Mouse (Mus musculus) liver, postnatal 0 days (tissue): ENCODE data around the gene Kctd12. TPM values are rescaled to one million over a fixed set of nuclear protein-coding genes. Genes with fewer than 3 reads are reported as not detected.

ENCODE experiments used
- ATAC-seq: fragments of 200-750 bp; cut with Nextera tagmentation; 2 replicates; pipeline ENCODE4 v1.8.0; 2017; ENCODE audit warnings: mild to moderate bottlenecking, moderate library complexity
- DNase-seq: peaks from one replicate; pipeline ENCODE4 v3.0.0-alpha.2; 2016
- H3K27ac ChIP-seq: fragments of 300-500 bp; sonication (generic); 2 replicates; pipeline ENCODE4 v1.5.1; 2014; ENCODE audit warnings: antibody characterized with exemption, moderate library complexity, mild to moderate bottlenecking, low read depth
- H3K27me3 ChIP-seq: fragments of 300-500 bp; sonication (generic); 2 replicates; pipeline ENCODE4 v1.6.1; 2014; ENCODE audit warnings: low read length, control low read depth, mixed read lengths; ENCODE audit not compliant: insufficient read depth
- H3K36me3 ChIP-seq: fragments of 300-500 bp; sonication (generic); replicated peaks from 2 replicates; pipeline ENCODE4 v1.6.1; 2014; ENCODE audit warnings: mild to moderate bottlenecking, control low read depth, low read length, moderate library complexity, mixed read lengths; ENCODE audit not compliant: insufficient read depth
- H3K4me1 ChIP-seq: fragments of 300-500 bp; sonication (generic); 2 replicates; pipeline ENCODE4 v1.6.1; 2014; ENCODE audit warnings: antibody characterized with exemption, mild to moderate bottlenecking, control low read depth; ENCODE audit not compliant: insufficient read depth
- H3K4me2 ChIP-seq: fragments of 300-500 bp; sonication (generic); 2 replicates; pipeline ENCODE4 v1.6.1; 2014; ENCODE audit warnings: low read depth, mild to moderate bottlenecking, low read length, moderate library complexity, mixed read lengths
- H3K4me3 ChIP-seq: fragments of 300-500 bp; sonication (generic); 2 replicates; pipeline ENCODE4 v1.5.1; 2014; ENCODE audit warnings: low read depth, low read length
- H3K9ac ChIP-seq: fragments of 300-500 bp; sonication (generic); replicated peaks from 2 replicates; pipeline ENCODE4 v1.6.1; 2014; ENCODE audit warnings: mild to moderate bottlenecking, moderate library complexity
- H3K9me3 ChIP-seq: fragments of 300-500 bp; sonication (generic); 2 replicates; pipeline ENCODE4 v1.6.1; 2016; ENCODE audit warnings: mild to moderate bottlenecking, control low read depth, low read length, mixed read lengths
- CTCF ChIP-seq: sonication (generic); IDR thresholded peaks from 2 replicates; pipeline ENCODE4 v1.5.1; 2016; ENCODE audit warnings: antibody characterized with exemption, low read depth
- EP300 ChIP-seq: IDR thresholded peaks from 2 replicates; pipeline ENCODE4 v1.6.1; 2016; ENCODE audit warnings: antibody characterized with exemption, low read depth, mild to moderate bottlenecking
- WGBS: fragments of 180-500 bp; shearing (Covaris S2); extraction: QIAGEN DNeasy Blood & Tissue Kit; methylation state at CpG from one replicate; pipeline ENCODE4 v1.1.7; 2014; ENCODE audit not compliant: insufficient replicate concordance; 5-methylcytosine and 5-hydroxymethylcytosine counted together
- polyA plus RNA-seq: library from polyadenylated mRNA; unstranded; fragments of >200 nt; fragmentation: Nextera tagmentation; extraction: Ambion mirVana; gene quantifications from 2 replicates; pipeline ENCODE4 v1.2.1, GENCODE M21; 2015

The Kctd12 gene
- polyA plus RNA-seq, 1 experiment from 2014 or later: 3.4 TPM

- H3K27ac ChIP-seq: no peak overlapping the region
- H3K27me3 ChIP-seq: no peaks in the 10 kb centered on the region
- TF ChIP-seq EP300 (no peak), CTCF (no peak)
- no peak overlapping the region for H3K4me3 ChIP-seq
- DNase-seq (peak; percentile 48), ATAC-seq (peak; percentile 70)
- WGBS: 53% methylated on average over 4 of the region's 4 CpGs
- H3K4me1 ChIP-seq: 0 out of 2 replicates have a peak, but pooled peaks cover 3% of the 10 kb centered on the region
- H3K9me3 ChIP-seq: no peaks in the 10 kb centered on the region
- H3K4me2 ChIP-seq: no peak overlapping the region
- H3K9ac ChIP-seq: no peak overlapping the region
- no peaks in the 10 kb centered on the region for H3K36me3 ChIP-seq
These were observed 25.3 kb upstream of the Kctd12 start for GRCm38 (mm10) chr14:103007737-103008136.

- ATAC-seq: no peak
- Histone ChIP-seq H3K9ac (no peak overlapping the region), H3K27ac (no peak overlapping the region), H3K4me1 (no peaks in the 10 kb centered on the region), H3K4me2 (no peak overlapping the region), H3K36me3 (no peaks in the 10 kb centered on the region), H3K27me3 (no peaks in the 10 kb centered on the region), H3K4me3 (no peak overlapping the region), H3K9me3 (no peaks in the 10 kb centered on the region)
- DNase-seq: peak; percentile 75
- TF ChIP-seq CTCF: peak; percentile 92
- no peak for TF ChIP-seq EP300
- whole genome bisulfite sequencing: 16% methylated on average over 6 of the region's 6 CpGs
These were observed 12.5 kb upstream of the Kctd12 start for GRCm38 (mm10) chr14:102994662-102995561.

- H3K4me1 ChIP-seq: no peaks in the 10 kb centered on the region
- no peaks in the 10 kb centered on the region for H3K27me3 ChIP-seq
- WGBS: 55% methylated on average over 3 of the region's 3 CpGs
- no peaks in the 10 kb centered on the region for H3K36me3 ChIP-seq
- no peaks in the 10 kb centered on the region for H3K9me3 ChIP-seq
- H3K4me3 ChIP-seq: no peak overlapping the region
- DNase-seq: no peak
- no peak for ATAC-seq
- TF ChIP-seq EP300: no peak
- no peak for TF ChIP-seq CTCF
- no peak overlapping the region for H3K27ac ChIP-seq
- H3K4me2 ChIP-seq: no peak overlapping the region
- H3K9ac ChIP-seq: no peak overlapping the region
These were observed 8.3 kb upstream of the Kctd12 start for GRCm38 (mm10) chr14:102990765-102991164.

GRCm38 (mm10) chr14:102989866-102990265 lies 7.4 kb upstream of the Kctd12 start:
- no peak for DNase-seq
- 76% methylated on average over 5 of the region's 5 CpGs for whole genome bisulfite sequencing
- Histone ChIP-seq H3K27me3 (no peaks in the 10 kb centered on the region), H3K4me1 (no peaks in the 10 kb centered on the region), H3K4me2 (no peak overlapping the region), H3K9ac (no peak overlapping the region), H3K9me3 (no peaks in the 10 kb centered on the region), H3K36me3 (no peaks in the 10 kb centered on the region), H3K27ac (no peak overlapping the region), H3K4me3 (no peak overlapping the region)
- no peak for ATAC-seq
- TF ChIP-seq EP300 (no peak), CTCF (no peak)

- no peak for DNase-seq
- H3K9ac ChIP-seq: no peak overlapping the region
- no peak overlapping the region for H3K4me3 ChIP-seq
- ATAC-seq: no peak
- TF ChIP-seq EP300 (no peak), CTCF (no peak)
- H3K27me3 ChIP-seq: no peaks in the 10 kb centered on the region
- no peak overlapping the region for H3K27ac ChIP-seq
- H3K4me1 ChIP-seq: no peaks in the 10 kb centered on the region
- H3K4me2 ChIP-seq: no peak overlapping the region
- H3K36me3 ChIP-seq: no peaks in the 10 kb centered on the region
- WGBS: 69% methylated on average over 4 of the region's 4 CpGs
- H3K9me3 ChIP-seq: no peaks in the 10 kb centered on the region
These were observed 6.8 kb upstream of the Kctd12 start for GRCm38 (mm10) chr14:102989254-102989653.

- 81% methylated on average over 5 of the region's 5 CpGs for WGBS
- Histone ChIP-seq H3K27ac (no peak overlapping the region), H3K36me3 (no peaks in the 10 kb centered on the region), H3K4me2 (no peak overlapping the region), H3K9me3 (no peaks in the 10 kb centered on the region), H3K9ac (no peak overlapping the region), H3K4me3 (no peak overlapping the region), H3K4me1 (no peaks in the 10 kb centered on the region), H3K27me3 (no peaks in the 10 kb centered on the region)
- TF ChIP-seq EP300: no peak
- TF ChIP-seq CTCF: no peak
- DNase-seq (no peak), ATAC-seq (no peak)
These were observed 5.2 kb upstream of the Kctd12 start for GRCm38 (mm10) chr14:102987626-102988025.
